In genomic region chr2:128714724-128715241, GRCm38 (mm10) we compare ENCODE assay signal across 11 mouse cellular contexts. TPM values are rescaled to one million over a fixed set of nuclear protein-coding genes. Genes with fewer than 3 reads are reported as not detected.
DNase-seq lines count a peak whose midpoint lies in the region; ATAC-seq and TF ChIP-seq lines count a peak whose summit lies in the region.
"Had no signal": no experiment of that assay in that cellular context is flagged by ENCODE, and none has a peak within 500 bp of the region (broad histone marks: within the 10 kb centered on the region; RNA-seq: fewer than 3 reads in every experiment).

No protein-coding gene starts in this region.

- H3K27ac ChIP-seq in embryonic facial prominence, embryonic 14.5 days (replicated peaks; ENCODE audit: low read depth, low read length), result peak overlapping the region; percentile 90
- peak overlapping the region; percentile 89 for H3K27ac ChIP-seq in kidney, postnatal 0 days
- peak overlapping the region; percentile 71 for H3K27ac ChIP-seq in liver, embryonic 15.5 days (replicated peaks)
- no peak overlapping the region for H3K27ac ChIP-seq in forebrain, embryonic 14.5 days (ENCODE audit: low read depth, low read length)

- peaks cover 45% of the 10 kb centered on the region for H3K4me1 ChIP-seq in embryonic facial prominence, embryonic 14.5 days (ENCODE audit: control insufficient read depth, insufficient read depth, low read length)
- peaks cover 36% of the 10 kb centered on the region for H3K4me1 ChIP-seq in kidney, postnatal 0 days (replicated peaks; ENCODE audit: insufficient read depth, low read length)
- peaks cover 28% of the 10 kb centered on the region for H3K4me1 ChIP-seq in liver, embryonic 15.5 days (replicated peaks)
- H3K4me1 ChIP-seq in forebrain, embryonic 14.5 days (ENCODE audit: control insufficient read depth, insufficient read depth, low read length), result peaks cover 6% of the 10 kb centered on the region; the same call in 1 of the 2 replicates

- H3K36me3 ChIP-seq in embryonic facial prominence, embryonic 14.5 days (ENCODE audit: control insufficient read depth, insufficient read depth, low read length), result no peaks in the 10 kb centered on the region
- H3K36me3 ChIP-seq in kidney, postnatal 0 days (ENCODE audit: insufficient read depth, low read length), result no peaks in the 10 kb centered on the region
- H3K36me3 ChIP-seq in liver, embryonic 15.5 days (replicated peaks), result no peaks in the 10 kb centered on the region
- no peaks in the 10 kb centered on the region for H3K36me3 ChIP-seq in forebrain, embryonic 14.5 days (ENCODE audit: control insufficient read depth, insufficient read depth, low read length)

- WGBS in embryonic facial prominence, embryonic 14.5 days, result 40% methylated on average over 7 of the region's 7 CpGs
- 24% methylated on average over 7 of the region's 7 CpGs for WGBS in kidney, postnatal 0 days
- WGBS in liver, embryonic 15.5 days (ENCODE audit: insufficient replicate concordance), result 48% methylated on average over 7 of the region's 7 CpGs
- 83% methylated on average over 7 of the region's 7 CpGs for WGBS in forebrain, embryonic 14.5 days

- no peaks in the 10 kb centered on the region for H3K9me3 ChIP-seq in embryonic facial prominence, embryonic 14.5 days (ENCODE audit: control insufficient read depth, low read length)
- no peaks in the 10 kb centered on the region for H3K9me3 ChIP-seq in kidney, postnatal 0 days (replicated peaks; ENCODE audit: low read length)
- H3K9me3 ChIP-seq in liver, embryonic 15.5 days (replicated peaks), result no peaks in the 10 kb centered on the region
- H3K9me3 ChIP-seq in forebrain, embryonic 14.5 days (replicated peaks; ENCODE audit: control insufficient read depth, low read length), result no peaks in the 10 kb centered on the region

- ATAC-seq in embryonic facial prominence, embryonic 14.5 days (ENCODE audit: low read depth), result no peak
- ATAC-seq in kidney, postnatal 0 days (replicated peaks; ENCODE audit: low FRiP score, low read depth), result peak; percentile 80
- peak; percentile 66 for ATAC-seq in liver, embryonic 15.5 days (ENCODE audit: insufficient read depth)
- no peak for ATAC-seq in forebrain, embryonic 14.5 days
- ATAC-seq: inflammation-experienced regulatory T-cells, adult 6 months; midbrain, embryonic 16.5 days had no signal

- no peak overlapping the region; the same call in 1 of the 2 replicates for H3K4me2 ChIP-seq in embryonic facial prominence, embryonic 14.5 days (ENCODE audit: low read depth, low read length)
- H3K4me2 ChIP-seq in kidney, postnatal 0 days (ENCODE audit: low read length), result peak overlapping the region; percentile 21; the same call in 1 of the 2 replicates
- no peak overlapping the region; the same call in 1 of the 2 replicates for H3K4me2 ChIP-seq in liver, embryonic 15.5 days
- H3K4me2 ChIP-seq in forebrain, embryonic 14.5 days (ENCODE audit: low read length), result no peak overlapping the region

- no peak overlapping the region for H3K4me3 ChIP-seq in embryonic facial prominence, embryonic 14.5 days (ENCODE audit: low read depth, low read length)
- H3K4me3 ChIP-seq in kidney, postnatal 0 days (replicated peaks; ENCODE audit: low read depth, low read length), result no peak overlapping the region
- no peak overlapping the region for H3K4me3 ChIP-seq in liver, embryonic 15.5 days (replicated peaks)
- no peak overlapping the region for H3K4me3 ChIP-seq in forebrain, embryonic 14.5 days (ENCODE audit: low read depth, low read length)

- no peak overlapping the region for H3K9ac ChIP-seq in embryonic facial prominence, embryonic 14.5 days (ENCODE audit: low read depth, low read length)
- no peak overlapping the region for H3K9ac ChIP-seq in kidney, postnatal 0 days (ENCODE audit: low read depth, low read length)
- H3K9ac ChIP-seq in liver, embryonic 15.5 days, result no peak overlapping the region
- no peak overlapping the region for H3K9ac ChIP-seq in forebrain, embryonic 14.5 days (ENCODE audit: low read length)

- no peak for TF ChIP-seq CTCF in kidney, postnatal 0 days (IDR thresholded peaks at IDR 0.05; ENCODE audit: low read depth)

- H3K27me3 ChIP-seq in embryonic facial prominence, embryonic 14.5 days (replicated peaks; ENCODE audit: control insufficient read depth, insufficient read depth, low read length), result no peaks in the 10 kb centered on the region
- no peaks in the 10 kb centered on the region for H3K27me3 ChIP-seq in kidney, postnatal 0 days (ENCODE audit: insufficient read depth, low read length)
- no peaks in the 10 kb centered on the region for H3K27me3 ChIP-seq in liver, embryonic 15.5 days
- no peaks in the 10 kb centered on the region for H3K27me3 ChIP-seq in forebrain, embryonic 14.5 days (replicated peaks; ENCODE audit: control insufficient read depth, insufficient read depth, low read length)

- DNase-seq in embryo, embryonic 9.5 days (ENCODE audit: extremely low spot score), result peak; percentile 42
- no peak for DNase-seq in embryonic facial prominence, embryonic 14.5 days (ENCODE audit: low spot score)
- peak; percentile 80 for DNase-seq in kidney, postnatal 0 days (ENCODE audit: low spot score)
- DNase-seq in adrenal gland, postnatal 25 days, result no peak
- no peak for DNase-seq in forebrain, embryonic 14.5 days (ENCODE audit: low spot score)
- DNase-seq in layer of hippocampus, postnatal 36 days, result no peak
- DNase-seq: right cerebral cortex, postnatal 25 days had no signal

RNA-seq across cellular contexts. Expression of gene Mertk, which starts 16.0 kb away (rescaled TPM):
- polyA plus RNA-seq in embryonic facial prominence, embryonic 14.5 days (2014; fragmentation: Nextera tagmentation; extraction: Ambion mirVana), result 9.6 and 9.8 TPM in 2 replicates
- polyA plus RNA-seq in kidney, postnatal 0 days (2015; fragmentation: Nextera tagmentation; extraction: Ambion mirVana), result 8.9 and 9.8 TPM in 2 replicates
- 5.3 and 5.9 TPM in 2 replicates for polyA plus RNA-seq in liver, embryonic 15.5 days (2015; fragmentation: Nextera tagmentation; extraction: Ambion mirVana)
- total RNA-seq in adrenal gland, postnatal 25 days (2021), result 6.6 and 9.9 TPM in 2 replicates
- polyA plus RNA-seq in forebrain, embryonic 14.5 days (2014; fragmentation: Nextera tagmentation; extraction: Ambion mirVana), result 0.62 and 1.1 TPM in 2 replicates
- total RNA-seq in layer of hippocampus, postnatal 36 days (2021), result 10 to 100 TPM; 26.2 to 44.1 TPM
- total RNA-seq: MEL had no signal

RNA-seq across cellular contexts. Expression of gene Anapc1, which starts 27.6 kb away (rescaled TPM):
- polyA plus RNA-seq in embryonic facial prominence, embryonic 14.5 days (2014; fragmentation: Nextera tagmentation; extraction: Ambion mirVana), result 57.4 and 60.0 TPM in 2 replicates
- polyA plus RNA-seq in kidney, postnatal 0 days (2015; fragmentation: Nextera tagmentation; extraction: Ambion mirVana), result 27.4 and 31.1 TPM in 2 replicates
- polyA plus RNA-seq in liver, embryonic 15.5 days (2015; fragmentation: Nextera tagmentation; extraction: Ambion mirVana), result 23.4 and 24.6 TPM in 2 replicates
- 82.1 and 86.1 TPM in 2 replicates for total RNA-seq in adrenal gland, postnatal 25 days (2021)
- polyA plus RNA-seq in forebrain, embryonic 14.5 days (2014; fragmentation: Nextera tagmentation; extraction: Ambion mirVana), result 54.6 and 57.9 TPM in 2 replicates
- total RNA-seq in layer of hippocampus, postnatal 36 days (2021), result 10 to 100 TPM; 63.0 to 71.0 TPM

Comparison
In these comparisons a context has a peak if more than half of its experiments do, and no peak if none do; other contexts are left out.
1. DNase-seq: peak in embryo, embryonic 9.5 days (single experiment) and kidney, postnatal 0 days (single experiment); none in embryonic facial prominence, embryonic 14.5 days (single experiment), adrenal gland, postnatal 25 days (single experiment), forebrain, embryonic 14.5 days (single experiment) and layer of hippocampus, postnatal 36 days (0 of 2).
2. ATAC-seq: peak in kidney, postnatal 0 days (single experiment) and liver, embryonic 15.5 days (single experiment); none in embryonic facial prominence, embryonic 14.5 days (single experiment) and forebrain, embryonic 14.5 days (single experiment).